Mouse (Mus musculus) spleen, postnatal 4 days (tissue): ENCODE results near the gene Dnm3.

Experiments used
- DNase-seq, 2 experiments: peaks; one replicate each; pipeline ENCODE4 v3.0.0; 2022; ENCODE audit warnings: low spot score in 2 of 2

Dnm3 gene

GRCm38 (mm10) chr1:162209487-162210149 is 268.2 kb downstream of the Dnm3 start:
- no peak for DNase-seq

DNA sequence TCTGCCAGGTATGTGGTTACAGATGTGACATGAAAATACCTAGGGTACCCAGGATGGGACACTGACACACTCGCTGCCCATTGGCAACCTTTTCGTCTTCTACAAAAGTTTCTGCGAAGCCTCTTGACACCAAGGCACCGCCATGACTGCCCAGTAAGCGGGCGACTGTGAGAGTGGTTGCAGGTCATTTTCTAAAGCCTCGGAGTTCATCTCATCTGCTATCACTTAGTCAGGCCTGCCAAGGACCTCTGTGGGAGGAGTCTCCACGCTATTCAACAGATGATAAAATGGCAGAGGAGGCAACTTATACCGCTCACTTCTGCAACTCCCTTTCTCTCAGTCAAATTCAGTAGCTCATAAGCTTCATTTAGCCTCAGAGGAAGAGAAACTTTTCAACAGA is 268.8 kb downstream of the Dnm3 start:
- DNase-seq: no peak

- DNase-seq: no peak
These were observed 270.2 kb downstream of the Dnm3 start for GRCm38 (mm10) chr1:162207708-162208043.

DNA sequence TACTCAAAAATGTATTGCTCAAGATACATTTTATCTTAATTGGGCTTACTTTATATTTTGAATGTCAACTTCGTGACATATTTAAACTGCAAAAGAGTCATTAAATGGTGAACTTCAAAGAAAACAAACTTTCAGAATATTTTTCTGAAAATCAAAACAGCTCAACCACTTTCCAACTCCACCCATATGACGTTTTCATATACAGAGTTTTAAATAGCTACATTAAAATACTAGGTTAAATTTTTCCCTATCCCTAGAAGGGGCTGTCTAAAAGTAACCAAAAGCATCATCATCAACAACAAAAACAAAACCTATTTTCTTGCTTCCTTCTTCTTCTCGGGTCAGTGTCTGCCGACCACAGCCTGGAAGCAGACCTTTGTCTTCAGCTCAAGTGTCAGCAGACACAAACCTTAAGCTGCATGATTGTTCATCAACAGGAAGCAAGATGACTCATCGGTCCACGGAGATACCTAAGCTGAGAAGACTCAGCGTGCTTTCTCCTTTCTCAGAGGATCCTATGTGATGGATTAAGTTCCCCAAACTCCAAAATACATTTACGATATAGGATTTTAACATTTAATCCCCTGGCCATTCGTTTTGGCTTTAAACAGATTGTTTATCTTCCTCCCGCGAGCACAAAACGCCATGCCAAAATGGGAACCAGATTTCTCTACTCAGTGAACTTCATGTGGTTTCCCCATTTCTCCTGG is 270.7 kb downstream of the Dnm3 start:
- no peak for DNase-seq

GRCm38 (mm10) chr1:162202465-162203348 is 275.1 kb downstream of the Dnm3 start:
- no peak for DNase-seq

DNA sequence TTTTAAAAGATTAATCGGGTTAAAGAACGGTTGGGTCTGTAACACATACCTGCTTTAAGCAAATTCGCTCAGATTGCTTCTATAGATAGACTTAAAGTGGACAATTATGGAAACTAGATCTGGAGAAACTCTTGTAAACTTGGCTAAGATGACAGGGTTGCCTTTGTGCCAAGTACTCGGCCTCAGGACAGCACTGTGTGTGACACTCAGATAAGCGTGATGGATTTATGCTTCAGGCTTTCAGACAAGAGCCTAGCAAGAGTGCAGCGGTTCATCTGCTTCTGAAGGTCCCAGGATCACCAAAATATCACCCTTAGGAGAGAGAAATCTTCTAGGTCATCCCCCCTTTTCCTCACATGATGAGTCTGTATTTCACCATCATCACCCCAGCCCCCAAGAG is 277.4 kb downstream of the Dnm3 start:
- DNase-seq: no peak

- no peak for DNase-seq
These were observed 280.8 kb downstream of the Dnm3 start for GRCm38 (mm10) chr1:162196812-162197680.

GRCm38 (mm10) chr1:162188744-162189143 is 289.1 kb downstream of the Dnm3 start:
- no peak for DNase-seq

DNA sequence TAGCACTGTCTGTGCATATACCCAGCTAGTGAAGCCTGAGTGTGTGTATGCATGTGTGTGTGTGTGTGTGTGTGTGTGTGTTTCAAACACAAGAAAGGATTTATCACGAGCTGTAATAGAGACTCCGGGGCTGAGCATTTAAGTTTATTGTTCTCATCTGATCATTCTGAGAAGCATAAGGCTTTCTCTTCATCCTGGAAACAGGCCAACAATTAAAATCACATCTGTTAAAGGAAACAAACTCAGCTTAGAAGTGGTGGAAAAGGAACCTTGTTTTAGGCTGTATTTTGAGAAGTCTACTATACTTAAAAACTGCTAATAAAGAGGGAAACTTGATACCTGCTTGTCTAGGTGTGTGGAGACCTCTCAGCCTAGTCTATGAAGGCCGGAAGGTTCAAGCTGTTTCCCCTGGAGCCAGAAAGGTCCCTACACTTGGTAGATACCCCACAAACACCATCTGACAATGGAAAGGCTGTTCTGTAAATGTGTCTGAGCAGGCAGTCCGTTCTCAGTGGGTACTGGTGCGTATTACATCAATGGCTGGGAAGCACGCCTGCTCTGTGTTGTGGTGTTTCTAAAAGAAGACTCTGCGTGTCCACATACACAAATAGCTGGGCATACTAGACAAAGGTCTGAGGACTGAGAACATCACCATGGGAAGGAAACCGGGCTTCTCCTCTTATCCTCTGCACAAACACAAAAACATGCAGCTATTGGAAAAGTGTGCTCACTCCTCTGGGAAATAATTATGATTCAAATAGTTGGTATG is 290.3 kb downstream of the Dnm3 start:
- DNase-seq: no peak

DNA sequence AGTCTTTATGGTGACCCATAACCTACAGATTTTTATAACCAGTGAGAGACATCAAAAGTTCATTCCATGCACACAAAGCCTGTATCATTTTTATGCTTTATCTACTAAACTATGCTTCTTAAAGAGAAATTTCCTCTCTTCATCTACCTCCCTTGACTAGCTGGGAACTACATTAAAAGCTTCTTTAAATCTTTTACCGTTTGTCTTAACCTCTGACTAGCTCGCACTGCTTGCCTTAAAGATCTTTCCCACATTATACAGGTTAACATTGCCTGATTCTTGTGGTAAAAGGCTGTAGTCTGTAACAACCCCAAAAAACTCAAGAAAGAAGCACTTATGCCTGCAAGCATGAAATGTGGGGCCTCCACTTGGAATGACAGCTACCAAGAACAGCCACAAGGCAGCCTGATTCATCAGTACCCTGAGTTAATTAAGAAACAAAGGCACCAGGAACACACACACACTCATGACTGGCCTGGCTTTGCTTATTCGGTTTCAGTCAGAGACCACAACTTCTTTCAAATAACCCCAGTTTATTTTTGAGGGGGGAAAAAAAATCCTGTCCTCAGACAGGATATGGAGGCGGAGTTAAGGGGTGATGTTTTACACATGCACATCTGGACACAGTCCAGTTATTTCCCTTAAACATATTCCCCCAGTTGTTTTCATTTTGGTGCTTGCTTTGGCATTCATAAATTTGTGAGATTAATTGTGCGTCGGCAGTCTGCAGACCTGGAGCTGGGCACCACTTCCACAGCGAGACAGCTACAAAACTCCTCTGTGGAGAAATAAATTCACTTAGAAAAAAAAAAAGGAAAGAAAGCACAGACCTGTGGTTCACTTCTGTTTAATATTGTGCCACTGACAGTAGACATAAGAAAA is 291.1 kb downstream of the Dnm3 start:
- DNase-seq: no peak

DNA sequence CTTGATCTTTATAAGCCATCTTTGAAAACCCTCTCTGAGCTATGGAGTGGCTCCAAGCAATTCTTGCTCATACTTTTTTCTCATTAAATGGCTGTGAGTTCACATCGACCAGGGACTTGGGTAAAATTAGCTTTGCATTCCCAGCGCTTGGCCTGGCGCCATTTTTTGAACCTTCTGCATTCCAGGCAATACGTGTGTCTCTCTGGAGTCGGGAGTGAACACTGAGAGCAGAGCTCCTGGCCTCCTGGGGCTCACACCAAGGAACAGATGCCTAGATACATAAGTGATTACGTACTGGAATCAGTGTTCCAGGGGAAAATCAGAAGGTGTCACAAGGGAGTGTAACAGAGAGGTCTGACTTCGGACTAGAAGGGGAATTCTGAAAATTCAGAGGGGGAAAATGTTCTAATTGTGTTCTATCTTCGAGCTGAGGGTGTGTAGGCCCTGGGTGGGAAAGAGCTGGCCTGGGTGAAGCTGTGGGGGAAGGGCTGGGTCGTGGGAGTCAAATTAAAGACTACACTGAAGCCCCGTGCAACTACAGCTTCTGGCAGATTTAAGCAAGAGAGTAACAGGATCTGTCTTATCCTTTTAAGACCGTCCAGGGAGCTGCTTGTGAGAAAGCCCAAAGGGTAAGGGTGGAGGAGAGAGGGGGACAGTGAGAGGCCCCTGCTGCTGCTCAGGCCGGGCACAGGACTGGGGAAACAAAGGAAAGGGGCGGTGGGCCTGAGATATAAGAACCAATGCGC is 293.7 kb downstream of the Dnm3 start:
- DNase-seq: no peak

GRCm38 (mm10) chr1:162183438-162183837 is 294.4 kb downstream of the Dnm3 start:
- DNase-seq: no peak

GRCm38 (mm10) chr1:162181187-162181975 is 296.5 kb downstream of the Dnm3 start:
- DNase-seq: no peak

DNA sequence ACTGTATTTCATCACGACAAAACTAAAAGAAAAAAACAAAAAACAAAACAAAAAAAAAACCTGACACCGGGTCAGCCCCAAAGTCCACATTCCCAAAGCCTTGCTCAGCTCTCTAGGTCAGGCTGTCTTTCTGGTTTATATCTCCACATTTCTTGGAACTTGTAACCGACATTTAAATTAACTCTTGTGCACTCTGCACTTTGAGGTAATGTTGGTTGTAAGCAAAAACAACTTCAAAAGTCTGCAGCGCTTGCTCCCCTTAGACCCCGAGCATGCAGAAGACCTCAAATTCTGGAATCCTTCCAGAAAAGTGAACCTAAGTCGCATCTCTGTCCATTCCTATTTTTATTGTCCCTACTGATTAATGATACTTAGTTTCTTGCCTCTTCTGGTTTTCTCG is 297.4 kb downstream of the Dnm3 start:
- no peak for DNase-seq

DNA sequence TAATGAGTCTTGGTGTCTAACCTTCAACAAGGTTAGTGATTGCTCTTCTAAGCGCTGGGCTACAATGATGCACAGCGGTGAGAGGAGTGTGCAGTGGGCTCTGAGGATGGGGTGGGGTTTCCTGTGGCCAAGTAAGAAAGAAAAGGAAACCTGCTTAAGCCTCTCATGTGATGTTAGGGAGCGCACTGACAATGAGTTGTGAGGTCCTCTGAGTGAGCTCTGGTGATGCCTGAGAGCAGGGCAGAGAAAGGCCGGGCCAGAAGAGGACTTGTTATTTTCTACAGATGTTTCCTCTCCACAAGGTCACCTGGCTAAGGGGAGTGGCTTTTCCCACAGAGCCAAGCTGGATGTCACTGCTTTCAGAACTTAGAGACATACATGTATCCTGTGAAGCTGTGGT is 298.4 kb downstream of the Dnm3 start:
- no peak for DNase-seq

GRCm38 (mm10) chr1:162172806-162173205 is 305.0 kb downstream of the Dnm3 start:
- no peak for DNase-seq

GRCm38 (mm10) chr1:162163687-162164484 is 313.9 kb downstream of the Dnm3 start:
- no peak for DNase-seq

- DNase-seq: no peak
These were observed 315.2 kb downstream of the Dnm3 start for GRCm38 (mm10) chr1:162162677-162163076.
